Mouse (Mus musculus): ENCODE measurements around the gene Rbm12. TPM values are rescaled to one million over a fixed set of nuclear protein-coding genes. Genes with fewer than 3 reads are reported as not detected.

Rbm12 gene
- total RNA-seq, 2 experiments from 2014 or later = 45.5 to 49.1 TPM

DNA sequence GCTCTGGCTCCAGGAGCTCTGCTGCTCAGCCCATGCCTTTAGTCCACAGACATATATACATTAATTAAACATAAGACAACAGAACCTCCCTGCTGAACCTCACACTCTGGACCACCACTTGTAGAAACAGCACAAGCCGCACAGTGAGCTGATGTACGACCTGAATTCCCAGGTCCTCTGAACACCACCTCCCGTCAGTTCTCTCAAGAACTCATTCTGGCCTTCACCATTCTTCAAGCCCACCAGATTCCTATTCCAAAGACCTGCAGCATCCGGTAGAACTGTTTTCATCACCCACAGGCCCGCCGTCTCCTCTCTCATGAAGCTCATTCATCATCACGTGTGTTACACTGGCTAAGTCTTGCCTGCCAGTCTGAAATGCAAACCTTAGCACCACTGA, 31.4 kb downstream of the Rbm12 start:
- no peak for DNase-seq (ENCODE audit: low spot score in 2 of 2)

DNA sequence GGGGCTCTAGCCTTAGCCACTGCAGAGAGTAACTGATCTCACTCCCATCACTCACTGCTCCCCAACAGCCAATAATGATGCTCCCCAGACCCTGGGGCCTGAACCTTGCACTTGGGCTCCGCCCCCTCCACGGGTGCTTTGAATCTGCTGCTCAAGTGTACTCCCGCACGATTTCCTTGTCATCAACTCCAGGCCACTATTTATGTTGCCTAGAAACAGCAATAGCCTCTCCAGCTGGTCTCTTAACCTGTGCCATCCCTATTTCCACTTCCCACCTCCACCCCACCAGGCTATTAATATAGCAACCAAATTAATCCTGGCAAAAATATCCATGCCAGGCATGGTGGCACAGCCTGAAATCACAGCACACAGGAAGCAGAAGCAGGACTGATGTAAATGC, 32.1 kb downstream of the Rbm12 start:
- no peak for DNase-seq (ENCODE audit: low spot score in 2 of 2)

DNA sequence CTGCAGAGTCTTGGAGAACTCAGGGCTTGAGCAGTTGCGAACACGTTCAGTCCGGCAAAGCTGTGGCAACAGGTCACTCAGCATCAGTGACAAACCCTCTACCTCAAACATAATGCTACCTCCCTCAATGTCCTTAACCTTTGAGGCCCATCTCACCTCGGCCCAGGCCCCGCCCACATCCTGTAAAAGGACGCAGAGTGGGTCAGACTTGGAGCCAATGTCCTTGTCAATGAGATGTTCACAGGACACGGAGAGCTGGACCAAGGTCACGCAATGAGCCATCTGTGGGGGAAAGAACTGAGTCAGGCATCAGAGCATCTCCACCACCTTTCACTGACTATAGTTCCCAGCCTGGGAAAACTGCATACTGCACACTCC, 32.6 kb downstream of the Rbm12 start:
- no peak for DNase-seq (ENCODE audit: low spot score in 2 of 2)

DNA sequence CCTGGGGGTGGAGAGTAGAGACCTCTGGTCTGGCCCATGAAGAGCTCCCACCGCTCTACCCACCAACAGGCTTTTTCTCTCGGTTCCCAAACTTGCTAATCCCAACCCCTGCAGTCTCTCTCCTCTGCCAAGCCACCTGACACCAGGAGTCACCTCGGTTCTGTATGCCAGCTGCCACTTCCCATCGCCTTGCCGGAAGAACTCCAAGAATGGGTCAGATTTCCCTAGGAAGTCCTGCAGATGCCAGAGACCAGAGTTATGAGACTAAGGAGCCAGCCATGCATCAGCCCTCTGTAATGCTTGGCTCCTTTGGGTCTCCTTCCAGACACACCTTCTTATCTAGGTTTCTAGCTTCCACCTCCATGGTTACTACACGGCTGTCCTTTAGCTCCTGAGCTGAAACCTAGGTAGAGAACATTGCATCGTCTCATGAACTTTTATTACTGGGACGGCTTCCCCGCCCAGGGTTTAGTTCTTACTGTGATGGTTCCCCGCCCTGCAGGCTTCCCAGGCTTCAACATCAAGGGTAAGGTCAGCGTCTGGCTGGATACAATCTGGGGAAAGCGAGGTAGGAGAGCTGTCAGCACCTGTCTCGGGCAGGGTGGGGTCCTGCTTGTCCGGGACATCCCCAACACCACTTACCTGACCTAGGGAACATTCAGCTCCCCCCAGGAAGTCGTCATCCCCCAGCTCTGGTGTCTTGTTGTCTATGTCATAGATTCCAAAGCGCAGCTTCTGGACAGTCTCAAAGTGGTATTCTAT, 33.2 kb downstream of the Rbm12 start:
- no peak for DNase-seq (ENCODE audit: low spot score in 2 of 2)

DNA sequence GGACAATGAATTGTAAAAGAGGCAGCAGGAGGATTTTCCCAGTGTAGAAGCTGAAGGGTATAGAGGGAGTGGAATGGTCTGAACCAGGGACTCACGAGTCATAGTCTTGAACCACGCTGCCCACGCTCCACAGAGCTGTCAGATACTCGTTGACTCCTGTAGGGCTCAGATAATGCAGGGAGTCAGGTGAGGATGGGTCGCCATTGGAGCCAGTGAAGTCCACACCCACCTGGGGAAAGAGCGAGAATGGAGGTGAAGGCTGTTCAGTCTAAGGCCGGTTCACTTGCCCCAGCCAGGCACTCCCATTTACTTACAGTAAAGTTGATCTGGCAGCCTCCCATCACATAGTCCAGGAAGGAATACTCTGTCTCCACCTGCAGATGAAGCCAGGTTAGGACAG, 34.3 kb downstream of the Rbm12 start:
- no peak for DNase-seq (ENCODE audit: low spot score in 2 of 2)

DNA sequence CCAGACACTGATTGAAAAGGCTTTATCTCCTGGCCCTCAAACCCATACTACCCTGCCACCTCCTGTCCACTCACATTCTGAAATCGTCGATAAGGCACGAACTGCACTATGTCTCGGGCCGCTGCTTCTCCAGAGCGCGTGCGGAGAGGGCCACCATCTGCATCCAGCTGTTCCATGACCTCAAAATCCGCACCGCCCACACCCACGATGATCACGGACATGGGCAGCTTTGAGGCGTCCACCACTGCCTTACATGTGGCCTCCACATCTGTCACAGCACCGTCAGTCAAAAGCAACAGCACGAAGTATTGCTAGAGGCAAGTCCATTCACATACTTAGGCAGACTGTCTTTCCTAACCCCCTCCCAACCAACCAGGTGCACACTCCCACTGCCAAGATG, 38.1 kb downstream of the Rbm12 start:
- DNase-seq (ENCODE audit: low spot score in 2 of 2) = no peak

DNA sequence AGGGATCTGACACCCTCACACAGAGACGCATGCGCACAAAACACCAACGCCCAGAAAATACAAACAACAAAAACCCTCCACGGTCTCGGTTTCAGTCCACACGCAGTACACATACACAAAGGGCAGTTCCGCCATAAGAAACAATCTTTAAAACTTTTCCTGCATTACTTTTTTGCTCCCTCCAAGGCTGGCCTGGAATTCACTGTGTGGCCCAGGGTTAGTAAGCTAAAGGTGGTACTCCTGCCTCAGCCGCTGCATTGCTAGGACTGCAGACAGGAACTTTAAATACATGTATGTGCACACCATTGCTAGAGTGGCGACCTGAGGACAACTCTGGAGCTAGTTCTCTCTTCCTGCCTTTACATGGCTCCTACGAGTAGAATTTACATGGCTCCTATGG, 40.5 kb downstream of the Rbm12 start:
- DNase-seq (ENCODE audit: low spot score in 2 of 2) = no peak

DNA sequence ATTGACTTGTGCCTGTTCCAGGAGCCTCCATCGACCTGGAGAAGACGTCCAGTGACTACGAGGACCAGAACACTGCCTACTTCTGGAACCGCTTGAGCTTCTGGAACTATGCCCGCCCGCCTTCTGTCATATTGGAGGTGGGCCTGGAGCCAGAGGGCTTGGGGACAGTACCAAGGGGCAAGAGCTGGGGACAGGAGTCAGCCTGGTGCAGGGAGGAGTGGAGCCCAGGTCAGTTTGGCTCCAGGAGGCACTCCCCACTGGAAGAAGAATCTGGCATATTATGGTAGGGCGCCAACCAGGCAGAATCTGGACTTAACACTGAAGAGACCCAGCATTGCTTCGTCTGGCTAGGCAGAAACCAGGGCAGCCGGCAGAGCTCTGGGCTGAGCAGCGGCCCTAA, 43.9 kb downstream of the Rbm12 start:
- DNase-seq (ENCODE audit: low spot score in 2 of 2) = no peak

DNA sequence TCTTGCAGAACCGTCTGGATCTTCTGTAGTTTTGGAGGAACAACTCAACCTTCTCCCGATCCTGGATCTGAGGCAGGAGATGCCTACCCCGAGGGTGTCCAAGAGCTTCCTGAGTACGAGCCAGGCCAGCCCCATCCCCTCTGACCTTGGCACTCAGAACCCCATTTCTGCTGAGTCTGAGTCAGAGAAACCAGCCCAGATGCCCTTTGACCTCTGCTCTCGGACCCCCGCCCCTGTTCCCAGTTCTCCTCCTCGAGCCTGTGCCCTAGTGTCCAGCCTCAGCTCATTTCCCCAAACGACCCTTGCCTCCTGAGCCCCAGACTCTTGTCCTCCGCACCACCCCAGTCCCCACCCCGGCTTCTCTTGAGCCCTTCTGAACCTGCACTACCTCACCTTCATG, 45.7 kb downstream of the Rbm12 start:
- DNase-seq (ENCODE audit: low spot score in 2 of 2) = no peak

DNA sequence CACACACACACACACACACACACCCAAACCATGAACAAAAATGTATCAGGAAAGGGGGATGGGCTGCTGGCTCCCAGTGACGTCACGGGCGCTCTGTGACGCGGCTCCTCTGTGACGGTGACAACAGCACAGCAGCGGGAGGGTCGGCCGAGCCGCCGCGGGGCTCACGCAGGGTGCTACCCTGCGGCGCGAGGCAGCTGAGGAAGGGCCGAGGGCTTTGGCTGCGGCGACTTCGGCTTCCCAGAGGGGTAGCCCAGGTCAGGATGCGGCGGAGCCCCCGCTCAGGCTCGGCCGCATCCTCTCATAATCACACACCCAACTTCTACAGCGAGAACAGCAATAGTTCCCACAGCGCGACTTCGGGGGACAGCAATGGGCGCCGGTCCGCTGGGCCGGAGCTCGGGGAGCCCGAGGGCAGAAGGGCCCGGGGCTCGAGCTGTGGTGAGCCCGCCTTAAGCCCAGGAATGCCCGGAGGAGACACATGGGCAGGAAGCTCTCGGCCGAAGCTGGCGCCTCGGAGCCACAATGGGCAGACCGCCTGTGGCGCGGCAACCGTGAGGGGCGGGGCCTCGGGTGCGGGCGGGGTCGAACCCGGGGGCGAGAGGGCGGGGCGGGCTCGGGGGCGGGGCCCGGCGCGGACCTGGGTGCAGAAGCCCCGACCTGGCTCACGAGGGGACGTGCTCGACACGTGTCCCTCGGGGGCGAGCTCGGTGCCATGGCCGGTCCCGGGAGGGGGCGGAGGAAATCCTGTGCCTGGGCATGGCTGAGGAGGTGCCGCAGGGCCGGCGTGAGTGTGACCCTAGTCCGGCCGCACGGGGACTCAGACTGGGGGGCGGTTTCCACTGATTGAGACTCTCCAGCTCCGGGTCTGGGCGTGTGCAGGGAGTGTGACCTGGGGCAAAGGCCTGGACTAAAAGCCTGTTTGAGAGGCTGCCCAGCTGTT, 46.4 kb downstream of the Rbm12 start, which contains the start of gene Spag4:
Gene Spag4, plus strand, starts transcription at position 77 of the 943 bp plus-strand sequence.
- peak; percentile 46 to 63 for DNase-seq (ENCODE audit: low spot score in 2 of 2)

DNA sequence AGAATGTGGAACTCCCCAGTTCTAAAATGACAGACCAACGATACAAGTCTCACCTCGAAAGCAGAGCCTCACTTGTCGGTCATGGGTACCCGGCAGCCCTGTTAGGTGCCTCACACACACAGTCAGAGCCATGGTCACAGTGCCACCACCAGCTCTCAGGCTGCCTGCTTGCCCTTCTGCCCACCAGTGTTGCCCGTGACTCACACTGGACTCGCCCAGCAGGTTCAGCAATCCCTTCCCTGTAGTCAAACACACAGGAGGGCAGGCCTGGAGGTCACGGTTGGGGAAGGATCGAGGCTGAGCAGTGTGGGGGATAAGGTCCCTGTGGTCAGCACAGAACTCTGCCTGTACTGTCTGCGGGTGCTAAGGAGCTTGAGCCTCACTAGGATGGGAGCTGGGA, 59.0 kb downstream of the Rbm12 start, which contains the start of gene Fer1l4:
Gene Fer1l4, minus strand, starts transcription at position 132 of the 400 bp plus-strand sequence.
- no peak for DNase-seq (ENCODE audit: low spot score in 2 of 2)

DNA sequence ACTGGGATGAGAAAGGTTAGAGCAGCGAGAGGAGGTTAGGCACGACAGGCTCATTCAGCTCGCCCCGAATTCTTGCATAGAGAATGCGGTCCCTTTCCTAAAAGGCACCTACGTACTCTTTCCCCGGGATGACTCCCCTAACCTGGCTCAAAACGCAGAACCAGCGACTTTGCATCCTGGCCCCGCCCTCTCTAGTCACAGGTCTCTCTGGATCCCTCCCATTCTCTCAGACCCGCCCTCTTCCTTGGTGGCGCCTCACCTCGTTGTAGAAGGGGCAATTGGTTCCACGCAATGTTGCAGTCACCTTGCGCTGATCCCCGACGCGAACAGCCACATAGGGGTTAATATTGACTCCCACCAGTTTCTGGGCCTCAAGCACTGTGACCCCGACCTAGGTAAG, 63.8 kb downstream of the Rbm12 start:
- no peak for DNase-seq (ENCODE audit: low spot score in 2 of 2)

DNA sequence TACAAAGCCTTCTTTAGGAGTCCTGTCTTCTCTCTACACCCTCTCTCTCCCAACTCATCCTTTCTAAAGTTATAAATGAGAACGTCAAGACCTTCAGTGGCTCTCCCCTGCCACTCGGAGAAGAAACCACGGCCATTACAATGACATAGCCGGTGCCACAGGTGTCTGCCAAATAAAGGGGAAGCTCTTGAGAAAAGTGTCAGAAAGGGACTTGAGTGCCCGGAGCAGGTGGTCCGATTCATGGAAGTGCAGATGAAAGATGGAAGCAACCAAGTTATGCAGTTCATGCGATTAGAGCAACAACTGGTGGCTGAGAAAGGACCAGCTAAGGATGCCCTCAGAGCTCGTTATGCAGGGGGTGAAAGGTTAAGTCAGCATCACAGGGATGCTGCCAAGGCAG, 68.9 kb downstream of the Rbm12 start:
- no peak for DNase-seq (ENCODE audit: low spot score in 2 of 2)

Other genes starting within 250 kb of the Rbm12 start
- 100 to 1,000 TPM in 1 of 2 experiments, 10 to 100 TPM in 1; 92.3 to 106 TPM for gene Uqcc1, start 181.7 kb downstream of the Rbm12 start, total RNA-seq (2021)
- not detected for gene Gm15557, start 171.2 kb downstream of the Rbm12 start, total RNA-seq (2021)
- gene Gdf5, start 166.6 kb downstream of the Rbm12 start, total RNA-seq (2021) = 1 to 10 TPM in 1 of 2 experiments, under 1 TPM in 1; 0.64 to 1.1 TPM
- gene Cep250, start 155.5 kb downstream of the Rbm12 start, total RNA-seq (2021) = 10 to 100 TPM; 26.8 to 29.9 TPM
- gene 6430550D23Rik, start 104.0 kb downstream of the Rbm12 start, total RNA-seq (2021) = 1 to 10 TPM; 2.8 to 3.9 TPM
- gene Ergic3, start 103.9 kb downstream of the Rbm12 start, total RNA-seq (2021) = 100 to 1,000 TPM; 224 to 225 TPM
- gene Fer1l4, start 59.0 kb downstream of the Rbm12 start, total RNA-seq (2021) = not detected
- gene Spag4, start 46.8 kb downstream of the Rbm12 start, total RNA-seq (2021) = 1 to 10 TPM; 3.2 to 5.8 TPM
- 10 to 100 TPM; 25.5 to 27.7 TPM for gene Cpne1, start within 50 bp of the Rbm12 start, total RNA-seq (2021)
- gene Gm28036, start 15.1 kb upstream of the Rbm12 start, total RNA-seq (2021) = 10 to 100 TPM; 36.7 to 44.4 TPM
- gene Romo1, start 32.1 kb upstream of the Rbm12 start, total RNA-seq (2021) = 100 to 1,000 TPM; 255 to 270 TPM
- gene Nfs1, start 32.2 kb upstream of the Rbm12 start, total RNA-seq (2021) = 10 to 100 TPM; 67.9 to 74.5 TPM
- gene Rbm39, start 68.3 kb upstream of the Rbm12 start, total RNA-seq (2021) = 100 to 1,000 TPM; 525 to 551 TPM
- gene Phf20, start 84.5 kb upstream of the Rbm12 start, total RNA-seq (2021) = 10 to 100 TPM; 36.6 to 36.9 TPM
- 1 to 10 TPM; 1.6 to 2.4 TPM for gene Cnbd2, start 200.3 kb upstream of the Rbm12 start, total RNA-seq (2021)
- 100 to 1,000 TPM; 107 to 119 TPM for gene Scand1, start 200.7 kb upstream of the Rbm12 start, total RNA-seq (2021)

Data from adrenal gland, postnatal 4 days (tissue).